In genomic region chr7:131411941-131412270, GRCm38 (mm10) we compare ENCODE assay signal across 7 mouse cellular contexts. TPM values are rescaled to one million over a fixed set of nuclear protein-coding genes. Genes with fewer than 3 reads are reported as not detected.
DNase-seq lines count a peak whose midpoint lies in the region; ATAC-seq and TF ChIP-seq lines count a peak whose summit lies in the region.

No protein-coding gene starts in this region.

- no peaks in the 10 kb centered on the region for H3K36me3 ChIP-seq in heart, embryonic 16.5 days (ENCODE audit: control insufficient read depth, insufficient read depth)
- no peaks in the 10 kb centered on the region for H3K36me3 ChIP-seq in lung, embryonic 16.5 days (ENCODE audit: control insufficient read depth, insufficient read depth, low read length)
- H3K36me3 ChIP-seq in intestine, postnatal 0 days (ENCODE audit: control insufficient read depth, insufficient read depth) = no peaks in the 10 kb centered on the region
- no peaks in the 10 kb centered on the region for H3K36me3 ChIP-seq in stomach, embryonic 16.5 days (ENCODE audit: control insufficient read depth, insufficient read depth, low read length)

- intact Hi-C loops in heart, postnatal 25 days (cut with DNase I) = loop anchor here (2.0 to 5.0 kb wide), 2 partner anchors 49 to 150 kb away; partner anchors contain the start of genes 2310057M21Rik and Bub3

- no peak overlapping the region for H3K27ac ChIP-seq in heart, embryonic 16.5 days (ENCODE audit: low read length)
- H3K27ac ChIP-seq in lung, embryonic 16.5 days (ENCODE audit: low read length) = peak overlapping the region; percentile 82
- H3K27ac ChIP-seq in intestine, postnatal 0 days (ENCODE audit: low read depth, low read length) = no peak overlapping the region
- no peak overlapping the region for H3K27ac ChIP-seq in stomach, embryonic 16.5 days (ENCODE audit: low read length)

- H3K9me3 ChIP-seq in heart, embryonic 16.5 days (replicated peaks; ENCODE audit: control insufficient read depth, low read length) = no peaks in the 10 kb centered on the region
- no peaks in the 10 kb centered on the region for H3K9me3 ChIP-seq in lung, embryonic 16.5 days (ENCODE audit: control insufficient read depth, low read length)
- no peaks in the 10 kb centered on the region for H3K9me3 ChIP-seq in intestine, postnatal 0 days (ENCODE audit: control insufficient read depth)
- no peaks in the 10 kb centered on the region for H3K9me3 ChIP-seq in stomach, embryonic 16.5 days (replicated peaks; ENCODE audit: control insufficient read depth, low read length)

- H3K9ac ChIP-seq in heart, embryonic 16.5 days (ENCODE audit: low read length) = no peak overlapping the region
- H3K9ac ChIP-seq in lung, embryonic 16.5 days (ENCODE audit: low read length) = peak overlapping the region; percentile 60
- H3K9ac ChIP-seq in intestine, postnatal 0 days (ENCODE audit: low read depth, low read length) = no peak overlapping the region
- no peak overlapping the region for H3K9ac ChIP-seq in stomach, embryonic 16.5 days (ENCODE audit: low read length)

- no peak for ATAC-seq in heart, embryonic 16.5 days (replicated peaks; ENCODE audit: extremely low read depth, insufficient read depth, low FRiP score)
- no peak for ATAC-seq in lung, embryonic 16.5 days (ENCODE audit: low read depth)
- ATAC-seq in intestine, postnatal 0 days = no peak
- ATAC-seq in stomach, embryonic 16.5 days (ENCODE audit: insufficient read depth, low FRiP score) = no peak

- no peak overlapping the region for H3K4me3 ChIP-seq in heart, embryonic 16.5 days (ENCODE audit: low read length)
- peak overlapping the region; percentile 98 for H3K4me3 ChIP-seq in lung, embryonic 16.5 days (ENCODE audit: low read length)
- no peak overlapping the region for H3K4me3 ChIP-seq in intestine, postnatal 0 days (ENCODE audit: low read depth, low read length)
- peak overlapping the region; percentile 86 for H3K4me3 ChIP-seq in stomach, embryonic 16.5 days (replicated peaks; ENCODE audit: low read length)

- TF ChIP-seq CTCF in intestine, postnatal 0 days (IDR thresholded peaks at IDR 0.05; ENCODE audit: low read depth) = no peak

- DNase-seq in heart, postnatal 25 days (ENCODE audit: low spot score) = no peak
- no peak for DNase-seq in lung, postnatal 36 days
- no peak for DNase-seq in thymus, postnatal 25 days

- peak overlapping the region; percentile 62 for H3K4me2 ChIP-seq in heart, embryonic 16.5 days (ENCODE audit: low read depth, low read length)
- peak overlapping the region; percentile 69 for H3K4me2 ChIP-seq in lung, embryonic 16.5 days (ENCODE audit: low read depth, low read length)
- peak overlapping the region; percentile 91 for H3K4me2 ChIP-seq in intestine, postnatal 0 days (replicated peaks; ENCODE audit: low read depth)
- H3K4me2 ChIP-seq in stomach, embryonic 16.5 days (ENCODE audit: low read depth, low read length) = peak overlapping the region; percentile 57

- peaks cover 9% of the 10 kb centered on the region for H3K4me1 ChIP-seq in heart, embryonic 16.5 days (ENCODE audit: control insufficient read depth, insufficient read depth, low read length)
- H3K4me1 ChIP-seq in lung, embryonic 16.5 days (replicated peaks; ENCODE audit: control insufficient read depth, insufficient read depth, low read length) = peaks cover 17% of the 10 kb centered on the region
- H3K4me1 ChIP-seq in intestine, postnatal 0 days (replicated peaks; ENCODE audit: control insufficient read depth, insufficient read depth, low read length) = 0 out of 2 replicates have a peak, but pooled peaks cover 6% of the 10 kb centered on the region
- H3K4me1 ChIP-seq in stomach, embryonic 16.5 days (ENCODE audit: control insufficient read depth, insufficient read depth, low read length) = peaks cover 13% of the 10 kb centered on the region

- WGBS in heart, embryonic 16.5 days = 52% methylated on average over 2 of the region's 2 CpGs
- 29% methylated on average over 2 of the region's 2 CpGs for WGBS in lung, embryonic 16.5 days
- WGBS in intestine, postnatal 0 days = 22% methylated on average over 2 of the region's 2 CpGs
- 53% methylated on average over 2 of the region's 2 CpGs for WGBS in stomach, embryonic 16.5 days

- H3K27me3 ChIP-seq in heart, embryonic 16.5 days (ENCODE audit: control insufficient read depth, insufficient read depth, low read length) = no peaks in the 10 kb centered on the region
- H3K27me3 ChIP-seq in lung, embryonic 16.5 days (ENCODE audit: control insufficient read depth, insufficient read depth, low read depth, low read length) = no peaks in the 10 kb centered on the region
- no peaks in the 10 kb centered on the region for H3K27me3 ChIP-seq in intestine, postnatal 0 days (replicated peaks; ENCODE audit: control insufficient read depth, insufficient read depth, low read length)
- H3K27me3 ChIP-seq in stomach, embryonic 16.5 days (ENCODE audit: control insufficient read depth, insufficient read depth, low read length) = no peaks in the 10 kb centered on the region

RNA-seq across cellular contexts. Expression of gene Acadsb, which starts 1.5 kb away (rescaled TPM):
- polyA plus RNA-seq in heart, embryonic 16.5 days (2015; fragmentation: Nextera tagmentation; extraction: Ambion mirVana) = 101 and 105 TPM in 2 replicates
- total RNA-seq in heart, postnatal 25 days (2021) = 100 to 1,000 TPM; 166 to 170 TPM
- polyA plus RNA-seq in lung, embryonic 16.5 days (2015; fragmentation: Nextera tagmentation; extraction: Ambion mirVana) = 198 and 207 TPM in 2 replicates
- 23.1 and 23.6 TPM in 2 replicates for polyA plus RNA-seq in intestine, postnatal 0 days (2015; fragmentation: Nextera tagmentation; extraction: Ambion mirVana)
- polyA plus RNA-seq in stomach, embryonic 16.5 days (2015; fragmentation: Nextera tagmentation; extraction: Ambion mirVana) = 115 and 117 TPM in 2 replicates

RNA-seq across cellular contexts. Expression of gene Ikzf5, which starts 1.6 kb away (rescaled TPM):
- polyA plus RNA-seq in heart, embryonic 16.5 days (2015; fragmentation: Nextera tagmentation; extraction: Ambion mirVana) = 7.9 and 9.2 TPM in 2 replicates
- total RNA-seq in heart, postnatal 25 days (2021) = 10 to 100 TPM; 33.5 to 37.8 TPM
- 13.5 and 16.9 TPM in 2 replicates for polyA plus RNA-seq in lung, embryonic 16.5 days (2015; fragmentation: Nextera tagmentation; extraction: Ambion mirVana)
- 5.6 and 5.9 TPM in 2 replicates for polyA plus RNA-seq in intestine, postnatal 0 days (2015; fragmentation: Nextera tagmentation; extraction: Ambion mirVana)
- polyA plus RNA-seq in stomach, embryonic 16.5 days (2015; fragmentation: Nextera tagmentation; extraction: Ambion mirVana) = 11.6 and 14.4 TPM in 2 replicates

RNA-seq across cellular contexts. Expression of gene Pstk, which starts 41.0 kb away (rescaled TPM):
- polyA plus RNA-seq in heart, embryonic 16.5 days (2015; fragmentation: Nextera tagmentation; extraction: Ambion mirVana) = 87.1 and 95.5 TPM in 2 replicates
- 10 to 100 TPM; 43.3 to 50.5 TPM for total RNA-seq in heart, postnatal 25 days (2021)
- polyA plus RNA-seq in lung, embryonic 16.5 days (2015; fragmentation: Nextera tagmentation; extraction: Ambion mirVana) = 57.8 and 61.4 TPM in 2 replicates
- 37.1 and 42.8 TPM in 2 replicates for polyA plus RNA-seq in intestine, postnatal 0 days (2015; fragmentation: Nextera tagmentation; extraction: Ambion mirVana)
- 64.7 and 77.5 TPM in 2 replicates for polyA plus RNA-seq in stomach, embryonic 16.5 days (2015; fragmentation: Nextera tagmentation; extraction: Ambion mirVana)

RNA-seq across cellular contexts. Expression of gene 2310057M21Rik, which starts 49.3 kb away (rescaled TPM):
- 19.2 and 22.2 TPM in 2 replicates for polyA plus RNA-seq in heart, embryonic 16.5 days (2015; fragmentation: Nextera tagmentation; extraction: Ambion mirVana)
- 10 to 100 TPM; 10.9 to 11.0 TPM for total RNA-seq in heart, postnatal 25 days (2021)
- polyA plus RNA-seq in lung, embryonic 16.5 days (2015; fragmentation: Nextera tagmentation; extraction: Ambion mirVana) = 19.6 and 21.3 TPM in 2 replicates
- 8.0 and 11.0 TPM in 2 replicates for polyA plus RNA-seq in intestine, postnatal 0 days (2015; fragmentation: Nextera tagmentation; extraction: Ambion mirVana)
- polyA plus RNA-seq in stomach, embryonic 16.5 days (2015; fragmentation: Nextera tagmentation; extraction: Ambion mirVana) = 21.4 and 21.7 TPM in 2 replicates

Comparison
In these comparisons a context has a peak if more than half of its experiments do, and no peak if none do; other contexts are left out.
1. H3K4me3 ChIP-seq: peak in lung, embryonic 16.5 days (single experiment) and stomach, embryonic 16.5 days (single experiment); none in heart, embryonic 16.5 days (single experiment) and intestine, postnatal 0 days (single experiment).
2. Peak in every context shown above with its lines, with median percentiles within 50 percentile points of each other: H3K4me2 ChIP-seq.